Mouse (Mus musculus): ENCODE results near the gene 1600002K03Rik.

GRCm38 (mm10) chr10:80165392-80166128, 7.2 kb upstream of the 1600002K03Rik start, which contains the start of gene Cirbp:
- no peak for TF ChIP-seq CTCF (IDR thresholded peaks at IDR 0.05; ENCODE audit: control insufficient read depth, insufficient read depth, low read length)
- TF ChIP-seq POLR2A (IDR thresholded peaks at IDR 0.05; ENCODE audit: borderline replicate concordance, control insufficient read depth, low read depth, low read length) = peak; percentile 37; the same call in 1 of the 2 replicates
